Mouse (Mus musculus) thymus, postnatal 4 days (tissue): ENCODE results near the gene Magi1.
A peak's percentile ranks its signal among the peaks of the same experiment; 100 is the strongest.

Source experiments
- DNase-seq: peaks from one replicate; pipeline ENCODE4 v3.0.0; 2021

Magi1 gene

DNA sequence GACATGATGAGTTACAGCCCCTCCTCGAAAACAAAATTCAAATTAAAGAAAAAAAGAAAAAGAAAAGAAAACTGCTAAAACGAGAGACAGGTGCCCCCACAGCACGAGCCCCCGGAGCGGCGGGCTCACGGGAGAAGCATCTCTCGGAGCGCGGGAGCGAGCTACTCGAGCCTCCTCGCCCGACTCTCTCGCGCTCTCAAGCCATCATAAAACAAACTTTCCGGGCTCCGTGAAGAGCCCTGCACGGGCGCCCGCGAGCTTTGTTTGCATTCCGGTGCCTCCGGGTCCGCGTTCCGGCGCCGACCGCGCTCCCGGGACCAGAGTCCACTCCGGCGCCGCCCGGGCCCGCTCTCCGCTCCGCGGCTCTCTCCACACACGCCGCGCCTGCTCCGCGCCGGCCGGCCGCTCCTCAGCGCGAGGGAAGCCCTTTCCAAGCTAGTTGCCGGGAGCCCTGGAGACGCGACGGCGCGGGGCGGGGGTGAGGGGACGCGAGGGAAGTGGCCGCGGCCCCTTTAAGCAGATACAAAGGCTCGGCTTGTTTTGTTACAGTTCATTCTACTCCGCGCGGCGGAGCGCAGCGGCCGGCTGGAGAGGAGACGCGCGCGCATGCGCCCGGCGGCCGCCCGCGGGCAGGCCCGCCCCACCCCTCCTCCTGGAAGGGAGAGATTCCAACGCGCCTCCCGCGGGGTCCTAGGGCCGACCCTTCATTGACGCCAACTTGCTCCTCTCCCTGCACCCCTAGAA lies at the start of gene Magi1:
Gene Magi1 (minus strand): TSS at position 600 of the 744 bp plus-strand sequence.
- DNase-seq = peak; percentile 83

DNA sequence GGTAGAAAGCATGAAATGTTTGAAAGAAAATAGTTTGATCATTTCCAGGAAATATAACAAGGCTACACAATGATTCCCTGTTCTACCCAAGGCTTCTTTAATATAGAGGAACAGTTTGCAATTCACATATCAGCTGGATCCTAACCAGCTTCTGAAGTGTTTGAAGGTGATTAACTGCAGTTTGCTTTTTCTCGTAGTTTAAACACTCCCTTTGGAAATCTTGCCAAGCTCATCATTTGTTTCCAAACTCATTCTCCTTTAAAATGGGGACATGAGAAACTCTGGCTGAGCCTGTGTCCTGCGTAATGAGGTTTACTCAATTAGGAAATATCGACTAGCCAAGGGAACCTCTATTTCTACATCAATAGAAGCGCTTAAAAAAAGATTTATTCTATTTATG lies 43.4 kb upstream of the Magi1 start:
- no peak for DNase-seq

DNA sequence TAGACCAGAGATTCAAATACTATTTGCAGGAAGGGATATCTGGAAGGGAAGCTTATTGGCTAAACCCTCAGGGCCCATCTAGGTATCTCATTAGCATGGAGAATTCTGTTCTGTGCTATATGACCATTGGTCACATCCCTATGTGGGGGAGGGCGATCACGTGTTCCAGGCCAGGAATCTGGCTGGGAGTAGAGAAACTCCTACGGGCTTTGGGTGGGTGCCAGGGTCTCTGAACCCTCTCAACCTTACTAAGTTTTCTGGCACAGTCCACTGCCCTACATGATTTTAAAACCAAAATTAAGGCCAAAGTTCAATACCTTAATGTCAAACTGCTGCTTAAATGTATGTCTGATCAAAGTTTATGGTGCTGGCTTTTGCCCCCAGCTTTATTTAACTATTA lies 33.2 kb upstream of the Magi1 start:
- DNase-seq = no peak

DNA sequence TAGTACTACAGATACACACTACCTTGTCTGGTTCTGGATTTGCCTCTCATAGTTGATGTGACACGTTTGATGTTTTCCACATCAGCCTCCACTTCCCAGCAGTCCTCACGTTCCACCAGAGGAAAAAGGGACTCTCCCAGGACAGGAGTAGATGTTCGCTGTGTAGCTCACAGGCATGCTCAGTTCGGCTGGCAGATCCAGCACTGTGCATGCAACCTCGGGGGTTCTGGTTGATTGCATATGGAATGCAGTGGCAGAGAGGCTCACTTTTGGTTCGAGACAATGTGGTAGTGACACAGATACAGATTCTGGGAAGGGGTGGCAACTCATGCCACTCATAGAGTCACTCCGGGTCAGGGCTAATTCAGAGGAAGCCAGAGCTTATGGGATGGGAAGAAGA lies 28.6 kb upstream of the Magi1 start:
- no peak for DNase-seq

DNA sequence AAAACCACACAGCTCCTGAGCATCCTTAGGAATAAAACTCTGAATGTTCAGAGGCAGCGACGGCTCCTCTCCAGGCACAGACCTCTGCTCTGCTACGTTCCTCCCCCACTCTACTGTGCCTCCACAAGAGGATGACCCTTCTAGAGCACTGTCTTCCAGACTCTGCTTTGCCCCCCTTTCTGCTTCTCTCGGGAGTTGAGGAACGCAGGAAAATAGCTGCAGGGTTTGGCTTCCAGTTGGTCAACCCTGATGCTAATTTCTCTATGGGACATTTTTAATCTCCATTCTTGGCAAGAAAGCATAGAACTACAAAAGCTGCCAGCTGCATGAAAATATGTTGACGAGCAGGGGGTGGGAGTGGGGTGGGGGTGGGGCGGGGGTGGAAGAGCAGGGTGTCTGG lies 24.8 kb upstream of the Magi1 start:
- DNase-seq = no peak

DNA sequence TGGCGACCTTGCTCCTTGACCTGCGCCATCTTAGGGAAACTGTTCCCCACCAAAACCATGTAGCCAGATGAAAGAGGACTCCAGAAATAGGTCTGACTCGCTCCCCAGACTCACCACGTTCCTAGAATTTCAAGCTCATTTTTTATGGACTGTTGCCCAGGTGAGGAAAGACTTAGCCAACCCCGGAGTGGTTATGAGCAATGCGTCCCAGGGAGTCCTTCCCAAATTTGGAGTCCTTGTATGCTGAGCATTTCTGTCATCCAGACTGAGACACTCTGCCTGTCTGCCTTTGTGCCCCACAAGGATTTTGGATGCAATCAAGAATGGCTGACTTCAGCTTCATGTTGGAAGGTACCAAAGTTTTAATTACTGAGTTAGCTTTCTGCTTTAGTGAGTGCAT lies 19.8 kb upstream of the Magi1 start:
- no peak for DNase-seq

DNA sequence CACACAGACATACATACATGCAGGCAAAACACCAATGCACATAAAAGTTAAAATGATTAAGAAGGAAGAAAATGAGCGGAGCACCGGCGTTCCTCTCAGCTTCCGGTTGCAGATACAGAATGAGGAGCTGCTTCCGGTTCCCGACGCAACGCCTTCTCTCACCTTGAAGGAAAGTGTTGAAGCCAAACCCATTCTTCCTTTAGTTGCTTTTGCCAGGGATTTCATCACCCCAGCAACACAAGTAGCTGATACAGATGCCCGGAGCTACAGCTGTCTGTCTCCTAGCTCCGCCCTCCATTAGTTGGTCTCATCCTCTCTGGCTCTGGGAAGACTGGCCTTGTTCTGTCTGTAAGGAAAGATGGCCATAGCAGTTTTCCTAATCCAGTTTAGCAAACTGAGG lies 18.1 kb upstream of the Magi1 start:
- no peak for DNase-seq

DNA sequence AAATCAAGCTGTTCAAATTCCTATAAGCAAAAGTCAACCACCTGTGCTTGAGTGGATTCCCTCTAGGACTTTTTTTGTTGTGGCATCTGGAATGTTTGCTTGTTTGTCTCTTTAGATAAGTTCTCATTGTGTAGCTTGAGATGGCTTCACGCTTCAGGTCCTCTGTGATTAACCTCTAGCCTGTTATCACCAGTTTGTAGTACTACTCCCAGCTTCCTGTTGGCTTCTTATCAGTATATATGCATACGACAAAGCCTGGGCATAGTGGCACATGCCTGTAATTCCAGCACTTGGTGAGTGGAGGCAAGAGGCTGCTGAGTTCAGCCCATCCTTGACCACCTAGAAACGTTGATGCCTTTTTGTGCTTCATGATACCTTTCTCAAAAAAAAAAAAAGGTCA lies 16.8 kb upstream of the Magi1 start:
- DNase-seq = no peak

DNA sequence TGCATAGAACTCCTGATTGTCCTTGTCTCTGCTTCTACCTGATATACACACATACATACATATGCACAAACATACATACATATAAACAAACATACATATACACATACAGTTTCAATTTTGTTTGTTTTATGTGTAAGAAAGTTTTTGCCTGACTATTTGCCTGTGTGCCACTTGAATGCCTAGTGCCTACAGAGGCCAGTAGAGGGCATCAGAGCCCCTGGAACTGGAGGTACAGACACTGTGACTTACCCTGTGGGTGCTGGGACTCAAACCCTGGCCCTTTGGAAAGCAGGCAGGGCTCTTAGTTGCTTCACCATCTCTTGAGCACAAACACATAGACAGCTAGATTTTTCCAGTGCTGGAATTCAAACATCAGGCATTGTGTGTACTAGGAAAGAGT lies 3.7 kb upstream of the Magi1 start:
- DNase-seq = no peak

DNA sequence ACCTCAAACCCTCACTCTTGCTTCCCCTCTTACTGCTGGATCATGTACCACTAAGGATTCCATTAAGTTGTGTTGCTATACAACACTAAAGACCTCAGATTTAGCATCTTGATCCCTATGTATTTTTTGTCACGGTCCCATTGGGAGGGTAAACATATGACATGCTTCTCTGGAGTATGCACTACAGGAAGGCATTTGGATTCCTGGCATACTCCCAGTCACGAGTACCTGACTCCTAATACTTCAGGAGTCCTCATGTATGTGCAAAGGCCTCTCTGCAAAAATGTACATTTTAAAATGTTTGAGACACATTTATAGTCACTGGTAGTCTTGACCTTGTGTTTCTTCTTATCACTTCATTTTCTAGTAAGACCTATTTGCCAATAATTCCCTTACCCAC lies 2.8 kb upstream of the Magi1 start:
- no peak for DNase-seq

DNA sequence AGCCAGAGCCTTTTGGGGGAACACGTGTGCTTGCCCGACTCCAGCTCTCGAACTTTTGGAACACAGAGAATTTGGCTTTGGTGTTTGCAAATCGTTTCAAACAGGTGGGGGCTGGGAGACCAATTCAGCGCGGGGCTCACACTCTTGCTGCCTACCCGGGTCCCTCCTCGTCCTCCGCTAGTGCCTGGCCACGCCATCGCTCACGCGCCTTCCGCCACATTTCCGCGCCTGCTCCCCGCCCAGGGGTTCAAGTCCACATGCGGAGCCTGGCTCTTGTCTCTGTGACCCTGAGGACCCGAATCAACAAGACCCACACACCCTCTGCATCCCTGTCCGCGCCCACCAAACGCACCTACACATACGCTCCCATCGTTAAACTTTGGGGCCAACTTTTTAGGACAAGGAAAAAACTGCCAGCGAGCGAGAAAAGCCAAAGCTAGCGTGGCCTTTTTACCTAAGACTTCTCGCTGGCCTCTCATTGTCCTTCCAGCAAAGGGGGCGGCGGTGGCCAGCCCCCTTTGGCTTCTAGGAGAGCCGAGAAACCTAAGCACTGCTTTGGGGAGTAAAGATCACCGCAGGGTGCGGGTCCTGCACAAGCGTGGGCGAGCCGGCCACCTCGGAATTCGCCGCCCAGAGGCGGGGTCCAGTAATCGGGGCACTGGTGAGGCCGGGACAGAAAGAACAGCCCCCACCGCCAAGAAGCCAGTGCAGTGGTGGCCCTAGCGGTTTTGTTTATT lies 540 bp upstream of the Magi1 start:
- DNase-seq = peak; percentile 27

DNA sequence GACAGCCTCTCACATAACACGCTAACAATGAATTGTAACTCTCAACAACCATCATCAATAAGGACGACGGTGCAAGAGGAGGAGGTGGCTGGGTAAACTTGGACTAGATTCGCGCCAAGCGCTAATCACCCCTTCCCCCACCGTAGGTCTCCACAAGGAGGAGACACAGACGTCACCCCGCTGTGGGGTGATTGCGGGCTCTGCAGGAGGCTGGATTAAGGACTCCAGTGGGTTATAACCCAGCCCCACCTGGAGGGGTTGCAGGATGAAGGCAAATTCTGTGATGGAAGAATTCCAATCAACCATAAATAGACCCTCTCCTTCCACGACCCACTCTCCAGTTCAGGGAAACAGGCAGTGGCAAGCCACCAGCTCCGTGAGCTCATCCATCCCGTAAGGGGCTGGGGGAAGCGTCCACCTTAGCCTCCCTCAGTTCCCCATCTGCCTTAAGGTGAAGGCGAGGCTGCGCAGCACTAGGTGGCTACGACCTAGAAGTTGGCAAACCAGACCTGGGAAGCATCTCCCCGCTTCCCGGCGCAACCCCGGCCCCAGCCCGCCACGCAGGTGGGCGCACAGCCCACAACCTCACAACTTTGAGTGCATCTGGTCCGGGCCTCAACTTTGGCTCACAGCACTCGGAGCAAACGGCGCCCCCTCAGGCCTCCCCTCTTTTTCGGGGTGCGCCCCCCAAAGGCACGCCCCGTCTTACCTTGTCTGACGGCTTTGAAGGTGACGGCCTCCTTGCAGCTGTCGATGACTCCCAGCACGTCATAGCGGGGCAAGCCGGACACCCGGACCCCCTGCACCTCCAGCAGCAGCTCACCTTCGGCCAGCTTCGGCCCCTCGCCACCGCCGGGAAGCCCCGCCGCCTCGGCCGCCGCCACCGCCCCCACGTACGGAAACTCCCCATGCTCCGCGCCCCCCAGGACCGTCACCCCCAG lies 1.1 kb downstream of the Magi1 start:
- DNase-seq = peak; percentile 42

DNA sequence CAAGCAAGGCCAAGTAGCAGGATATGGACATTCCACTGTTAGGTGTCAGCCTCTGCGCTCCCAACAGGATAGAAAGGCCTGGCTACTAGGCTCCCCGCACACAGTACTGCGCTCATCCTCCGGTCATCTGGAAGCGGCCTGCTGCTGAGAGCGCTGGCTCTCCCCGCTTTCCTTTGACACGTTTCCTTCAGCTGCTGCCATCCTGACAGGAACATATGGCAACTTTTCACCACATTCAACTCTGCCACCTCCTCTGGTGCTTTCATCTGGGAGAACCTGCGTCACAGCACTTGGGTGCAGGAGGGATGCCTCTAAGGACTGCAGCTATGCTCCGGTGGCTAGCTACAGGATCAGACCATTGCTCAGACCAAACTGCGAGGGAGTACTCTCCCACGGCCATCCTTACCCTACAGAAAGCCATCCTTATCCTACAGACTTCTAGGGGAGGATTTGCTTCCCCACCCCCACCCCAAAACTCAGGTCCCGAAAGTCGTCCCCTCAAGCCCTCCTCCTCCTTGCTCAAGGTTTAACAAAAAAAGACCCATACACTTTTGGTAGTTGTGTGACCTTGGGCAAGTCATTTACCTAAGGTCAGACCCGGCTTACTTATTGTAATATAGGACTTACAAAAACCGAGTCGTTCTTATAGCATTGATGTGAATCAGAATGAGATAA lies 2.0 kb downstream of the Magi1 start:
- no peak for DNase-seq

DNA sequence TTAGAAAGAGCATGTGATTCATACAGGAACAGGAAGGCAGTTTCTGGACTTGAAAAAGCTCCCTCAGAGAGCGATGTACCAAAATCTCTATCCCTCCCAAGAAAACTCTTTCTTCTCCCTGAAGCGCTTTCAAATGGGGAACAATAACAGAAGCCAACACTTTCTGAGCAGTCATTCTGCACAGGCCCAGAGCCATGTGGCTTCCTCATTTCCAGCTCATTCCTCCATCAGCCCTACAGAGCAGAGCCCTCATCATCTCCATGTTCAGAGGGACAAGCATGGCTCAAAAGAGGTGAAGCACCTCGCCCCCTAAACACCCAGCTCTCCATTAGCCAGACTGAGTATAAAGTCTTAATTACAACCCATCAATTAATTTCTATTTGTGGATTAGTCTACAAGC lies 9.8 kb downstream of the Magi1 start:
- no peak for DNase-seq

DNA sequence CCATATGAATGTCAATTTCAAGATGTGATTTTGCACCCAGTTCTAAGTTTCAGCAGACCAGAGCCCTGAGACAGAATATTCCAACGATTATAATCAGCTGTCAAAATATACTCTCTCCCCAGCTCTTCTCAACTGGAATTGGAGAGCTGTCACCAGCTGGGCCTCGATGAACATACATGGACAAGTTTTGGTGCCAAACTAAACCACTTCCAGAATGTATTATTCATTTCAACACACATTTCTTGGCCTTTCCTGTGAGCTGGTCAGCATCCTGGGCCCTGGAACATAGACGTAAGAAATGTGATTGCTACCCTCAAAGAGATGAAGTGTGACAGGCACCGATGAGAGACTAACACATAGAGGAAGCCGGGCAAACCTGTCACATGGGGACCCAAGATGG lies 13.7 kb downstream of the Magi1 start:
- DNase-seq = no peak

DNA sequence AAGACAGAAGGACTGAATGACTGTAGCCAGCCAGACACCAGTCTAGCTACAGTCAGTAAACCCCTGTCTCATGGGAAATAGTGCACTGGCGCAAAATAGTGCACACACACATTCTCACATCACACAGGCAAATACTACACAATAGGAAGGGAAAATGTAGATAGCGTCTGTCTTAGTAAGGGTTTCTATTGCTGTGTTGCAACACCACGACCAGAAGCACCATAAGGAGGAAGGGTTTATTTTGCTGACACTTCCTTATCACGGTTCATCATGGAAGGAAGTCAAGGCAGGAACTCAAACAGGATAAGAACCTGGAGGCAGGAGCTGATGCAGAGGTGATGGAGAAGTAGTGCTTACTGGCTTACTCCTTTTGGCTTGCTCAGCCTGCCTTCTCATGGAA lies 14.5 kb downstream of the Magi1 start:
- DNase-seq = no peak

DNA sequence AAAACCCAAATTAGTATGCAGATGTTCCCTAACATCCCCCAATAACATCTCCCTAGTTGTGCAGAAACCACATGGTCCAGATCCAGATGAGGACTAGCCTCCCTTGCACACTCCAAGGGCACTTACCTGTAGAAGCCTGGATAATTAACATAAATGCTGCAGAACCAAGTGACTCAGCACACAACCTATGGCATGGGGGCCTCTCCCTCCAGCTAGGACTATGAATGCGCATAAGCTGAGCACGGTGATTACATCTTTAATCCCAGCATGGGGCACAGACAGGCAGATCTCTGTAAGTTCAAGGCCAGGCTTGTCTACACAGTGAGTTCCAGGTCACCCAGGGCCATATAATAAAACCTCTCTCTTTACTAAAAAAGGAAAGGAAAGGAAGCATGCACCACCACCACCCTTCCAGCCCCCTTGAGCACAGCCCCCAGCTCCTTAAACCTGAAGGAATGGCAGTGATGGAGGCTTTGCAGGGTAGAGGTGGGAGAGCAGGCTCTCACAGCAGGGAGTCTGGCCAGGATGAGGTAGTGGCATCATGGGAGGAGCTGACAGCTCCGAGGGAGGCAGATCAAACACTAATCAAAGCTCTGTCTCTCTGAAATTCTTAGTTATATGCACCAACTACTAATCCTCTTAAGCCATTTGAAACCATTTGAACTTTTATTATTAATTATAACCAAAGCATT lies 18.3 kb downstream of the Magi1 start:
- no peak for DNase-seq

DNA sequence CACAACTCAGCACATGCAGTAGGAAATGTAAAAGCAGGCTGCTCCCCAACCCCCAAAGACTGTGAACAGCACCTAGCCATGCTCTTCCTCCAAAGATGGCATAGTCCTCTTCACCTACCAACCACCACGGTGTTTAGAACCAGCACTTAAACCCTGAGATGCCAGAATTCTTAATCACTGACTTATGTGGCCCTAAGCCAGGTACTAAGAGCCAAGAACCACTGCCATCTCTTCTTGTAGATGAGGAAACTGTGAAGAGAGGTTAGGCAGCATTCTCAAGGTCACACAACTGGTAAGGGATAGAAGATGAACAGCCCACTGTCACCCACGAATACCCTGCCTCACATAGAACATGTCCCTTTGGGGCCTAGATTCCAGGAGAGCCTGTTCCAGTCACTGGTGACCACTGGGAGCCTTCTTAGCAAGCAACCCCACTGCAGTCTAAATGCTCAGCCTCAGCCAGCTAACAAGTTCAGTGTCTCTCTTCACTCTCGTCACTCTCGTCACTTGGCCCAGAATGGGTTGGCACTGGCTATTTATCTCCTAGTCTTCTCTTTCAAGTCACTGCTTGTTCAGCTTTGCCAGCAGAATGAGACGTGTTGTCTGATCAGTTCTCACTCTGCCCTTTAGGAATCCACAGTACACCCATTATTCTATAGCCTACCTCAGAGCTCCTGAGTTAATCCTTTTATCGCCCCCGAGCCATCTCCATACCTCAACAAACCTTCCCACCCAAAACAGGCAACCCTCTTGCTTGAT lies 19.4 kb downstream of the Magi1 start:
- DNase-seq = no peak

DNA sequence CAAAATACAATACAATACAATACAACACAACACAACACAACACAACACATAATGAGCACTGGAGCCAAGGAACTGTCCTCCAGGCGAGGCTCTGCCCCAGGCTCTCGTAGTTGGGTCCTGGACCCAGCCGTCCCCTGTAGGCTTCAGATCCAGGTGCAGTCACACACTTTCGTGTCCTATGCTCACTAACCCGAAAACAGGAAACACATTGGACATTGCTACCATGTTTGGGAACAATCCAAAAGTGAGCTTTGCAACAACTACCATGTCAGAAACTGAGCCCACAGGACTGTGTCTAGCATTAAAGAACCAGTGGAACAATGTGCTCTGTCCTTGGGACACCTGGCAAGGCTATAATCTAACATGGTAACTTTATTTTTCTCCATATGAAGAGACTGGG lies 22.9 kb downstream of the Magi1 start:
- no peak for DNase-seq

DNA sequence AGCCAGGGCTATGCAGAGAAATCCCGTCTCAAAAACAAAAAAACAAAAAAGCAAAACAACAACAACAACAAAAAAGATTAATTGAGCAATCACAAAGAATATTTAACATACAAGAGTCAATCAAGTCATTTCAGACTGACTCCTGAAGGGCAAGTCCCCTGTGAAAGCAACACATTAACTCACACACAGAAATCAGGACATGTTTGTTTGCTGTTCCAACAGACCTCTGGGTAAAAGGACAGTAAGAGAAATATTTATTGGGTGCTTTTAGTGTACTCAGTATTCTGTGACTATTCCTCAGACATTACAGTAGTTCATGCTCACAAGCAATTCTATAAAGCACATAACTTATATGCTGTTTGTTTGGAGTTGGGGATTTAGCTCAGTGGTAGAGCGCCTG lies 23.7 kb downstream of the Magi1 start:
- DNase-seq = no peak

DNA sequence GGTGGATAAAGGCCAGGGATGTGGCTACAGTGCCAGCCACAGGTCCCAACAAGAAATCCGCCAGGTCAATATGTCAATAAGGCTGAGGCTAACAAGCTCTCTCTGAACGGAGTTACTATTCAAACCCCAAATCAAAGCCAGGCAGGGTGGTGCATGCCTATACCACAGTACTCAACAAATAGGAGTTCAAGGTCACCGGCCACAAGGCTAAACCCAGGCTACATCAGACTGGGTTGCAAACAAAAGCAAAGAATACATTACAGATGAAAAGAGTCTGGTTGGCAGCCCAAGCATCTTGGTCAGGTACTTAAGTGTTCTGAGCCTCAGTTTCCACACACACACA lies 25.9 kb downstream of the Magi1 start:
- no peak for DNase-seq
